Mouse (Mus musculus) yolk sac, embryonic 10.5 days (tissue): ENCODE data around the gene Wdr63.
A peak's percentile ranks its signal among the peaks of the same experiment; 100 is the strongest.

Experiments
- DNase-seq: peaks from one replicate; pipeline ENCODE4 v3.0.0-alpha.2; 2017; ENCODE audit warnings: low spot score

Wdr63 gene

DNA sequence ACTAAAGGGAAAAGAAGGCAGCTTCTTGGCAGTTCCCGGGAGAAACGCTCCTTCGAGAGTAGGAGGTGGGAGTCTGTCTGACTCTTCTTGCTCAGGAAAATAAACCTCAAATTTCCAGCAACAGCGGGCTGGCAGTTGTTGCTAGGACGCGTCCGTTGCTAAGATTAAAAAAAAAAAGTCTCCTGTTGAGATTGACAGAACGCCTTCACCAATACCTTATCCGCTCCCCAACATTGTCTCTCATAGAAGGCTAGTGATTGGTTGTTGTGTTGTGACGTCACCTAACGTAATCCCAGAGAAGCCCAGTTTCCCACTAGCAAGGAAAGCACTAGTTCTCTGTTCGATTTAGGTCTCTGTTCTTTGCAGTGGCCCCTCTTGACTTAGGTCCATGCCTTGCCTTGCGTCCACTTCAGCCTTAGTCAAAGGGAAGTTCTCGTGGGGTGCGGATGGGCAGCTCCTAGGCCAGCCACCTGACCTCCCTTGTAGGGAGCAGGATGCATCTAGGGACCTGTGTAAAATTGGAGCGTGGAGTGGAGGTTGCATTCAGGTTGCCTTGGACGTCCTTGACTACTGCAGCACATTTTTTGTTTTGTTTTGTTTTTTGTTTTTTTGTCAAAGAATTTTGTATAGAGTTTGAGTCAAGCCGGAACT lies at the start of gene Wdr63:
Gene Wdr63, minus strand, starts transcription at position 210 of the 651 bp plus-strand sequence.
- DNase-seq: peak; percentile 81

DNA sequence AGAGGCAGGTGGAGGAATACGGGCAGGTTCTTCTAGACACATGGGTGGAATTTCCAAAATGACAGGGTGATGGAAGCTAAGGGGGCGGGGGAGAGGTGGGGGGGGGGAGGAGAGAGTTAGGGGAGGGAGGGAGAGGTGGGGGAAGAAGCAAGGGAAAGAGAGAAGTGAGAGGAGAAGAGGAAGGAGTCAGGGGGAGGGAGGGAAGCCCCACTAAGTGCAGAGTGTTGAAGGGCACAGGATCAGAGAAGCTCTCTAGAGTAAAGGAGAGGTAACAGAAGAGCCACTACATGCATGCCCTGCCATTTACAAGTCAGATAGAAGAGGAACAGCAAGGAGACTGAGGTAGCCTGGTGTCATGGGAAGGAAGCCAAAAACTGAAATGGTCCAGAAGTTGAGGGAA lies 48.9 kb upstream of the Wdr63 start:
- no peak for DNase-seq

DNA sequence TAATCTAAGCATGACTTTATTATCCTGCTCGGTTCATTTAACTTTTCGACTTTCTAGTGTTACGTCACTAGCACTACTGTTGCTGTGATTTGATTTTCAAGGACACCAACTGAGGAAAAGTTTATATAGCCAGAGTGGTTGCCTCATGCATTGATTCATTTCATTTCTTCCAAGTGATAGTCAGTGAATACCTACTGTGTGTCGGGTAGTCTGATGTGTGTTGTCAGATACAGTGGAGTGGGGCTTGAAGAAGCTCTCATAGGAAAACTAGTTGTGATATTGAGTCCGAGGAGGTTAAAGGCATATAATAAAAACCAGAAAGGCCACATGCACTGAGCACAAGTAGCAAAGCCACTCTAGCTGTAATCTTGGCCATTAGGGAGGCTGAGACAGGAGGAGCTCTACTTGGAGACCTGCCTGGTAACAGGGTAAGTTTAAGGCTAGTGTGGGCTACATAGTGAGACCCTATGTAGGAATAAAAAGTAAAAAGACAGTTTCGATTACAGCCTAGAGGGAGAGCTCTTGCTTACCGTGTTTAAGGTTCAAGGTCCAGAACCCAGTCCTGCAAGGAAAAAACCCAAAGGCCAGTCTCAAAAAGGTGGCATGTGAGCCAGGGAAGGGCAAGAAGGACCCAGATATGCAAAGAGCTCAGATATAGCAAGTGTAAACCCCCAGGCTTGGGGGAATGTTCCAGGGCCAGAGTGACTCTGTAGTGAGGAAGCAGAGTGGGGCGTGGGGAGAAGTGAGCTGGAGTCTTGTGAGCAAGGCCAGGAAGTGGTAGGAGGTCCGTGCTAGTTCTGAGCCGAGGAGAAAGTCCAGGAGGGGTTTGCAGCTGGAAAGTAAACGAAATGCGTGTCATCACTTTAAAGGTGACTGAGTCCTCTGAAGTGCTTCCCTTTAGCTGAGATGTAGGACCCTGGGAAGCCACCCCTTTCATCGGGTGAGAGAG lies 48.0 kb upstream of the Wdr63 start:
- DNase-seq: peak; percentile 80

DNA sequence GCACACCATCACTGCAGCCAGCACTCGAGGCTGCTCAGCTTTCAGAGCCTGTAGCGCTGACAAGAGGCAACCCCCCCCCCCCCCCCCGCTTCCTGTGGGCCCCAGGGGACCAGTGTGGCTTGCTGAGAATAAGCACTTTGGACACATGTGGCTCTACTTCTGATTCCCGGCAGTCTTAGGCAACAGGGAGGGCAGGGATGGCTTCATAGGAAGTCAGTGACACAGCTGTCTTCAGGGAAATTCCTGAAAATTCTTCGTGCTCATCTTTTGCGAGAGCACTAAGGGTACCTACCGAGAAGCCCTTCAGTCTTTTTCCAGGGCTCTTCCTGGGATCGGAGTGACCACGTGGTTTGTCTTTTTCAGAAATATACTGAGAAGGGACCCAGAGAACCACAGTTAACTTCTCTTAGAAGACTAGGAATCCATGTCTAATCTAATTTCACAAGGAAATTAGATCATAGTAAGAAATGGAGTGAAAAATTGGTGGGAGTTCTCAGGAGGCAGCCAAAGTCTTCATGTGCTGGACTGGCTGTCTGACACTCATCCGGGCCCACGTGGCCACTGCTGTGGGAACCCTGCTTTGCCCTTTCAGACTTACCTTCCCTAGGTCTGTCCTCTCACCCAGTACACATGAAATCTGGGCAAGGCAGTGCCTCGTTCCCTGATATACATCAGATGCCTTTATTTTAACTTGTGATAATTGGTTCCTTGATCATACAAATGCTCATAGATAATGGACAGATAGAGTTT lies 46.1 kb upstream of the Wdr63 start:
- peak; percentile 60 for DNase-seq

DNA sequence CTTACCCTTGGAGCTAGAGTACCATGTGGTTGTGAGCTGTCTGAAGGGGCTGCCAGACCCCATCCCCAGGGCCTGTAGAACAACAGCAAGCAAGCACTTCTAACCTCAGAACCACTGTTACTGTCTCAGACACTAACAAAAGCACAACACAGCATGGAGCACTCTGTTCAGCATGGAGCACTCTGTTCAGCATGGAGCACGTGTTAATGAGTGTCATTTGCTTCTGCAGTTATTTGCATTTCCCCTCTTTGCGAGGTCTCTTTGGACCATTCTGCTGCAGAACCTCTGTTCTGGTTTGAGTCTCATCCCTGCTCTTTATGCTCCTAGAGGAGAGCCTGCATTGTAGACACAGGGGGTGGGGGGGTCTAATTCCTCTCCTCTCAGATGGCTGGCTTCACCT lies 45.0 kb upstream of the Wdr63 start:
- DNase-seq: no peak

DNA sequence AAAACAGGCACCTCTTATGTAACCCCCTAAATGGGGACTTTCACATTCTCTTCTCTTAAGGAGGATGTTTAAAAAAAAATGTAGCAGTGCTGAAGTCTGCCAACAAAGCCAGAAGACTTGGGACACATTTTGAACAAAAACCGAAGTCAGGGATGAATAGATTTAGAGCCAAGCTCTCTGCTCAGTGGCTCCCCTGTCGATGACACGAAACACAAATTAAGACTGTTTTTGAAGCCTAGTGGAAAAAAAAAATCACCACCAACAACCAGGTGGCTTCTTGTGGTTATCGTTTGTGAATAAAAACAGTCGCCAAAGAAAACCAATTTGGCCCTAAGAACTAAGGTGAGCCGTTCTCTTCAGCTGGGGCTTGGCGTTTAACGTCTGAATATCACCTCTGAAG lies 44.4 kb upstream of the Wdr63 start:
- DNase-seq: no peak

DNA sequence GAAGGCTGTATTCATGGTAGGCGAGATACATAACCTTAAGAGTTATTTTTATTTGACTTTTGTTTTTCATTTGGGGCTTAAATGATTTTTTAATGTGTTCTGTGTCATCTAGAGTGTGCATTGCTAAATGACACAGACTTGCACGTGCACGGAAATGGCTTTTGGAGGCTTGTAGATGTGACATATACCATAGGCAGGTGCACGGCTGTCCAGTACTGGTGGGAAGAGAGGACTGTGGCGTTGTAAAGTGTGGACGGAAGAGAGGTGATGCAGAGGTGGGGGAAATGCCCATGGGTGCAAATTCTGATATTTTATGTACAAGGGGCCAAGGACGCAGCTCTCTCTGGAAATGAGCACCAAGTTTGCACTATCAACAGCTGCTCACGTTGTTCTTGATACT lies 43.8 kb upstream of the Wdr63 start:
- DNase-seq: no peak

DNA sequence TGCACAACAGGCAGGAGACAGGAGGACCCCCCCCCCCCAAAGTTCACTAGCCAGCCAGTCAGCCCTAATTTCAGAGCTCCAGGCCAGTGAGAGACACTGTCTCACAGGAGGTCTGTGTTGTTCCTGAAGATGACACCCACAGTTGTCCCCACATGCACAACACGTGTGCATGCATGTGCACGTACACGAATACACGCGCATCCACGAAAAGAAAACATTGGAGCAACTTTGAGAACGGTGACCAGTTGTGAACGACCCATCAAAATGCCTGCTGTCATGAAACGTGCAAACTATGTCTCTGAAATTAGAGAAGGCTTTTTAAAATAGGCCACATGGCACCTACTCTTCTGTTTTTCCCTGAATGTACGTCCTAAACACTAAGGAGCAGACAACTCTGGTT lies 43.4 kb upstream of the Wdr63 start:
- DNase-seq: no peak

DNA sequence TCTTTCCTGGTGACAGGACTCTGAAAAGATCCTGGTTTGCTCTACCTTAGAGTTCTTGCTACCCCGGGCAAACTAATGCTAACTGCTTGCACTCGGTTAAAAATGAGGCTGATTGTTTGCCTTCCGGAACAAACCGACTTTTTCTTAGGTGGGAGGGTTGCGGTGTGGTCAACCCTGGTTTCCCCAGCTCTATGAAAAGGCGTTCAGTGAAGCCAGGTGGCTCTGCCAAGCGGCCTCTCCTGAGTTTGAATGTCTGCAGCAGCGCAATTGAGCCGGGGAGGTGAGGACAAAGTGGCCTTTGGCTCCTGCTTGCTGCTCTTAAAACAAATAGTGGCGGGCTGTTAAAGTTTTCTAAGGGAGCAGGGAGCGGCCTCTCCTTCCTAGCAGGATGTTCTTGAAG lies 42.6 kb upstream of the Wdr63 start:
- DNase-seq: peak; percentile 77

DNA sequence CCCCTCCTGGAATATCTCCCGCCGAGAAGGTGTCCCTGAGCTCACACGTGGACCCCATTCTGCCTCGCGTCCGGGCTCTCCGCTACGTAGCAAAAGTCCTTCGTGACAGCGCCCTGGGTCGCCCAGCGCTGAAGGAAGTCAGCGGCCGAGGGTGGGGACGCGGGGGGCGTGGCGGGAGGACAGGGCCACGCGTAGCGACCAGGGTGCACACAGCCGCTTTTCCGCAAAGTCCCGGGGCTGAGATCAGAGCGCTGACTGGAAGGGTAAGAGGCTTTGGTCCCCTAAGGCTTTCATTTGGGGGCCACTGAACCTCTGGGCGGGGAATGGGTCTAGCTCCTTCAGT lies 42.1 kb upstream of the Wdr63 start:
- DNase-seq: peak; percentile 65

DNA sequence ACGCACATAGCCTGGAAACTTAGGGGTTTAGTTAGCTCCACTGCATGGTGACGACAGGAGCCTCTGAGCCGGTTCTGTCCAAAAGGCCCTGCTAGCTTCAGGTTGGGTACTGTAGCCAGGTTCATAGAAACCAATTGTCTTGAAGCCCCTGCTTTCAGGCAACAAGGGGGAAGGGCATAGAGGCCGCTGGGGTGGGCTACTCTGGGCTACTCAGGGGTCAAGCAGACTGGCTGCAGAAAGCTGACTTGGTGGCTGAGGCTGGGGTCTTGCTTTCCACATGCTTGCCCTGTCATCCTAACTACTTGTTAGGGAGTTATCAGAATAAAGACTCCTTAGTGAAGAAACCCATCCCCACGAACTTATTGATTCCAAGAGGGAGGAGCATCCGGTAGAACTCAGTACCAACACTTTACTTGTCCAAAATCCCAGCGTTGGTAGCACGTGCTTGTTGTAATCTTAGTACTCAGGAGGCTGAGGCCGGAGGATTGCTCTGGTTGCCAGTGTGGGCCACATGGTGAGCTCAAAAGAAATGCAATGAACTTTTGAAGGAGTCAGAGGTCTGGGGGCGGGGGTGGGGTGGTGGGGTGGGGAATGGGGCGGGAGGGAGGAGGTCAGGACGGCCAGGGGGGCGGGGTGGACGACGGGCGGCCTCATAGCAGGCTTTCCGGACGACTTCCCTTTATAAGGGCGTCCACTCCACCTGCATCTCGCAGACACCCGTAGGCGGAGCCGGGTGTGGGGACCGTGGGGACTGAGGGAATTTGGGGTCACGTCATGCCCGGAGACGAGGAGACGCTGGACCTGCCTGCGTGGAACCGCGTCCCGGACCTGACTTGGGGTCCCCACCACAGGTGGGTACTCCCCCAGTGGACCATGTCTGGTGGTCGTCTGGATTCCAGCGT lies 41.5 kb upstream of the Wdr63 start, which contains the start of gene Mcoln2:
Gene Mcoln2, plus strand, starts transcription at position 678 of the 902 bp plus-strand sequence.
- DNase-seq: peak; percentile 77

DNA sequence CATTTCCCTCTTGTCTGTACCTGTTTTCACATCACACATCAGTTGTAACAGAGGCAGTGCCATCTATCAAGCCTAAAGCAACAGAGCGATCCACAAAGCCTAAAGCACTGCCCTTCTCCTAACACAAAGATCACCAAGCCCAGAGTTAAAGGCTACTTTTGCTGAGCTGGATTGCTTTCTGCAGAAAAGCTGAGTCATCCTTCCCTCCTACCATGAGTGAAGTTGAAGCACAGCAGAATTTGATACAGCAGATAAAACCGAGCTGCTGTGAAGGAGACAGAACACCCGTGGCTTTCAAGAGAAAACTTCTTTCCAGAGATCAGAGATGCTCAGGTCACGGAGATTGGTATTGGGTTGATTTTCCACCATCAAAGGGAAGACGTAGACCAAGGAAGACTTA lies 38.2 kb upstream of the Wdr63 start:
- DNase-seq: no peak

DNA sequence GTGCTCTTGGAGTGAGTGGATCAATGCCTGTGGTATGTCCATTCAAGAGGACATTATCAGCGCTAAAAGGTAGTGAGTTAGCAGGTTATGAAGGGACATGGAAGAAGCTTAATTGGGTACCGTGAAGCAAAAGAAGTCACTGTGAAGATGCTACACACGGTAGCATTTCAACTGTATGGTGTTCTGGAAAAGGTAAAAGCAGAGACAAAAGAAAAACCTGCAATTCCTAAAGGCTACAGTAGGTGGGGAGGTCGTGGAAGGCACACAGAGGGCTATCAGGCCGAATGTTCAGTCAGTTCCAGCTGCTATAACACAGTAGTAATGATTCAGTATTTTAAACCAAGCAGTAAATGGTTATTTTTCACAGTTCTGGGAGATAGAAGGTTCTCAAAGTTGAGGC lies 37.6 kb upstream of the Wdr63 start:
- DNase-seq: no peak

DNA sequence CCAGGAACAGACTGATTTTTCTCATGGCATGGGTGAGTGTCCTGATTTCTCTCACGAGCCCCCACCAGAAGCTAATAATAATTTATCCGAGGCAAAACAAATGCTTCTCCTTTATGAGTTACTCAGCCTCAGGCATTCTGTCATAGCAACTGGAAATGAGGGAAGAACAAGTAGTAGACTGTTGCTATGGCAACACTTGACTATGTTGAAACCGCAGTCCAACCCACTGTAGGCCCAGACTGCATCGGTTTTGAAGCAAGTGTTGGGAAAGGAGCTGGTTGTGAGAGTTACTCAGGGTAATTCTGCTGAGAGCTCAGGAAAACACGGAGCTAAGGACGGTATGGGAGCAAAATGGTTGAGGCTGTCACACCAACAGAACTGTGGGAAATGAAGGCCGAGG lies 34.6 kb upstream of the Wdr63 start:
- DNase-seq: no peak

DNA sequence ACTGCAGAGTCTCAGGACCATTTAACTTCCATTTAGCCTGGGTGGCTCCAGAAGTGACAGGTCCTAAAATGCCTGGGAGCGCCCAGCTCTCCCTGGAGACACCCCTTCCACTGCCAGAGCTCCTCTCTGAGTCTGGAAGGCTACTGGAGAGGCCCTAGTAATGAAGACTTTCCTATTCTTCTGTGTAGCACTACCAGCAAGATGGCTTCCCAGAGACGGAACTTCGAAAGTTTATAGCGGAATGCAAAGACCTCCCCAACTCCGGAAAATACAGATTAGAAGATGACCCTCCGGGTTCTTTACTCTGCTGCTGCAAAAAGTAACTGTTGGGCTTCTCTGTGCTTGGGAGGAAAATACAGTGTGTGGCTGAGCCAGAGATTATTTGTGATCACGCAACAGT lies 32.3 kb upstream of the Wdr63 start:
- DNase-seq: no peak

DNA sequence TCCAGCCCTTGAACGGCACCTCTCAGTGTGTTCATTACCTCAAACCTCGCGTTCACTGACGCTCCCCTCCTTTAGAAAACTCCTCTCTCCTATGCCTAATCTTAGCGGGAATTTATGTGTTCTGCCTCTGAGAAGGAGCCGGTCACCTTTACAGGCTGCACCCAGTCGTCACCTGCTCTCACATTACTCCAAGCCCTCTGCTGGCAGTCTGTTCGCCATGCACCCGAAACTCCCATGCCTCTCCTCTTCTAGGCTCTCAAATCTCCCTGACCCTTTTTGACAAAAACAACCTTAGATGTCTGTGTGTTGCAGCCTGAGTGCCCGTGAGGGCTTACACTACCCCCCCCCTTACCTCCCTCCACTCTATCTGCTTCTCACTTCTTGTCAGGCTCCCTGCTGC lies 28.5 kb upstream of the Wdr63 start:
- no peak for DNase-seq

DNA sequence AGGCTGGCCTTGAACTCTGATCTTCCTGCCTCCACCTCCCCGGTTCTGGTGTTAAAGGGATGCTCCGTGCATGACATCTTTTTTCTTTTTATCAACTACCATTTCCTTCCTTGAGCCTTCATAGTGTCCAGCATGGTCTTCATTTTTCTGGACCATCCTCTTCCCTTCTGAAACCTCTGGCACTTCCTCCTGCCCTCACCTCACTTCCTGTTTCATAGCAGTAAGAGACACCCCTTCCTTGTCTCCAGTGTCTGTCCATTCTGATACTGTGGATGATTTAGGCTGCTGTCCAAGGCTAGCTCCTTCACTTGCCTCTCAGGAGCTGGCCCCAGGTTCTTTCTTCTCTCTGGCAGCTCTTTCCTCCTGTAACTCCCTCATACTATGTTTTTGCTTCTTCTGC lies 27.5 kb upstream of the Wdr63 start:
- DNase-seq: no peak

DNA sequence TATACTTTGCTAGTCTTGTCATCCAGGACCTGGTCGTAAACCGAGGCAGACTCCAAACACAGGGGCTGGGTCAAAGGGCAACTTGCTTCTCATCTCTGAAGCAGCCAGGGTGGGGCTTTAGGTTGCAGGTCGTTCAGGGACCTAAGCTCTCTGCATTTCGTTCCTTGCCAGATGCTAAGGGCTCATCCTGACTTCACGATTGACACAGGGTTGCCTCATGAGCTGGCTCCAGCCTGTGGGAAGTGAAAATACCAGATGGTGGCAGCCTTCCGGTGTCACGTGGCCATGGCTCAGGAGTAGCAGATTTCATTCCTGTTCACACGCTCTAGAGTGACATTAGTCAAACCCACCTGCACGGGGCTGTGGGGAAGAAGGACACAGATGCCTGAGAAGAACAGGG lies 26.9 kb upstream of the Wdr63 start:
- DNase-seq: peak; percentile 61

DNA sequence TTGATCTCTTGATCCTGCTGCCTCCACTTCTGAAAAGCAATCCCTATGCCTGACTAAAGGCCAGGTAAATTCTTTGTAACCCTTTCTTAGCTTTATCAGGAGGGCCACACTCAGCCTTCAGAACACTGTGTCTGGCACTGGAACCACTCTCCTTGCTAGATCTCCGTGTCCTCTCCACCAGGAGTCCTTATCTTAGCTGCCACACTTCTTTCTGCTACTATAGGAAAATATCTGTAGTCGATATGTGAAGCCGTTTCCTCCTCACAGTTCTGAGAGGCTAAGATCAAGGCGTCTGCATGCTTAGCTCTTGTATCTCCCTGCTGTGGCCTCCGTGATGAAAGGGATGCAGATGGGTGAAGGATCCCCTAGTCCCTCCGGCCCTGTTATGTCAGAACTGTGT lies 19.3 kb upstream of the Wdr63 start:
- DNase-seq: no peak

DNA sequence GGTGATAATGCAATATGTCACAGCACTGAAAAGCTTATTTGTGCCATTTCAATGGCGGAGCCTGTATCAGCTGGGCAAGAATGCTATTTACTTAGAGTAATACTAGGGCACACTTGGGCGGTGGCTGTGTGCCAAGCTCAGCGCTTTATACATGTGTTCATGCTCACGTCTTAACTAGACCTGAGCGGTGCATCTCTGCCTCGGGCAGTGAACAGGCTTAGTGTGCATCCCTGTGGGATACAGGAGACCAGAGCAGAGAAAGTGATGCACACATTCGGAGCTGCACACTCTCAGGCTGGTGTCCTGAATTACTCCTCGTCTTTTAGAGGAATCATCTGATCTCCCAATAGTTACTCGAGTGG lies 15.5 kb upstream of the Wdr63 start:
- no peak for DNase-seq

DNA sequence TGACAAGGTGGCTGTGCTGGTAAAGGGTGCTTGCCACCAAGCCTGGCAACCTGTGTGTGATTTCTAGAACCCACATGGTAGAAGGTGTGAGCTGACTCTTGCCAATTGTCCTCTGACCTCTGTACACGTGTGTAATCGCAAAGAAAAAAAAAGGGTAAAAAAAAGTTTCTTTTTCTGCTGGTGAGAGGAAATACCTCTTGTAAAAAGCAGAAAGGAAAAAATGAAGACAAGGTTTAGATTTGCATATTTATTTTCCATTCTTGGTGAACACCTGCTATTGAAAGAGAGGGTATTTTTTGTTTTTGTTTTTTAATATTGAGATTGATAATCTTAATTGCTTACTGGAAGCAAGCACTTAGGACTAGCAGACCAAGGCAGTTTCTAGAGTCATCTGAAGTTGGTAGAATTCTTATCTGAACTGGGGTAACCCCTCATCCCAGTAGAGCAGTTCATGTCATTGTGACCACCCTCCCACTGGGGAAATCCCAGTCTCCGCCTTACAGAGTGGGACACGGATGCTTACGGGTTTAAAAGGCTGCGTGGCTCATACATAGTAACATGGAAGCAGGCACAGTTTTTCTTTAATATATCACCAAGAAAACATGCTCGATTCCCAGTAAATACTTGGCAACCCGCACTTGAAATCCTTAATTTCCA lies 15.0 kb upstream of the Wdr63 start:
- DNase-seq: no peak

DNA sequence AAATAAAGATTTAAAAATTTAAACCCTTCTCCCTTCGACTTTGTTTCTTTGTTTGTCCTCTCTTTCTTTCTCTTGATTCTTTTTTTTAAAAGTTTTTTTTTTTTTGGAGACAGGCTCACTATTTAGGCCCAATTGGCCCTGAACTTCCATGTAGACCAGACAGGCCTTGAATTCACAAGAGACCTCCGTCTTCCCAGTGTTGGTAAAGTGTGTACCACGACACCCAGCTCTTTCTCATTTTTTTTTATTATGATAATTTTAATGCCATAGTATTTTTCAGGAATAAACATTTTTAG lies 14.1 kb upstream of the Wdr63 start:
- no peak for DNase-seq
